Mouse (Mus musculus) cortical plate, adult 2 months (tissue): ENCODE data around the gene Hoxd11.

Source experiments
- CTCF ChIP-seq: fragments of 200-500 bp; IDR thresholded peaks from 2 replicates; pipeline ENCODE4 v1.5.1; 2011; ENCODE audit warnings: mild to moderate bottlenecking, control low read depth, low read length; ENCODE audit not compliant: insufficient read depth; ENCODE audit errors: extremely low read depth
- POLR2A ChIP-seq: fragments of 200-500 bp; IDR thresholded peaks from 2 replicates; pipeline ENCODE4 v1.6.1; 2011; ENCODE audit warnings: mild to moderate bottlenecking, low read length, control low read depth; ENCODE audit not compliant: insufficient read depth; ENCODE audit errors: extremely low read depth

DNA sequence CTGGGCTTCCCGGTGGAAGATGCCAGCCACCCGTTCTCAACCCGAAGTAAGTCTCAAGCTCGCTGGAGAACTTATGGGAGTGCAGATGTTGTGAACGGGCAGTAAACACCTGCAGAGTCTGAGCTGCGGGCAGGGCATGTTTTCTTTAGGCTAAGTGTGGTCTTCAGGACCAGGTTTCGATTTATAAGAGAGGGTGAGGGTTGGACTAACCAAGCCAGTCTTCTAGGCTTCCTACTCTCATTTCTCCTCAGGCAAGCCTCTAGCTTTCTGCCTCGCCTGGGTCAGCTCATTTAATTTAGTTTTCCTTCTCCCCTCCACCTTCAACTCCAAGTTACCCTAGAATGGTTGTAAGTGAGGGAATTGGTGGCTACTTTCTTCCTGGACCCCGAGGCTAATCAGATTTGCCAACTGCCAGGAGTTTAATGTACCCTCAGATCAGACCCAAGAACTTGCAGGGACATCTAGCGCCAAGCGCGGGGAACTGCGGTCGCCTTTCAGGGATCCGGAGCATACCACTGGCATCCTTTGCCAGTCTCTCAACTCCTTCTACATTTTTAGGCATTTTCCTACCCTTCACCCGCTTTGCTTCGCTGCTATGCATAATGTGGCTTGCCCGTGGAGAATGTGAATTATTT lies 15.9 kb upstream of the Hoxd11 start:
- TF ChIP-seq POLR2A (no peak), CTCF (peak; percentile 71)
